Mouse (Mus musculus) ES-E14 (cell line): ENCODE results near the gene Dusp5. TPM values are rescaled to one million over a fixed set of nuclear protein-coding genes. Genes with fewer than 3 reads are reported as not detected.

Source experiments
- DNase-seq: peaks from one replicate; pipeline ENCODE4 v3.0.0-alpha.2; 2013; ENCODE audit warnings: low read depth, low spot score
- H3K27ac ChIP-seq: 2 replicates; pipeline ENCODE4 v1.5.1; 2012; ENCODE audit warnings: low read depth, mild to moderate bottlenecking, low read length, moderate library complexity, mixed read lengths; ENCODE audit not compliant: poor library complexity, insufficient read depth, severe bottlenecking
- H3K36me3 ChIP-seq: 2 replicates; pipeline ENCODE4 v1.6.1; 2012; ENCODE audit warnings: mild to moderate bottlenecking, low read length, moderate library complexity, mixed read lengths; ENCODE audit not compliant: control insufficient read depth, poor library complexity, insufficient read depth, severe bottlenecking
- H3K4me1 ChIP-seq, 2 experiments: fragments of 150-350 bp in 1 of 2; sonication (generic) in 1 of 2; 2 replicates each; pipeline ENCODE4 v1.6.1; 2012; ENCODE audit warnings: low read length in 2 of 2, mild to moderate bottlenecking in 1 of 2, mixed read lengths in 1 of 2; ENCODE audit not compliant: control insufficient read depth in 2 of 2, insufficient read depth in 2 of 2, poor library complexity in 1 of 2
- H3K4me3 ChIP-seq, 2 experiments: fragments of 150-350 bp in 1 of 2; sonication (generic) in 1 of 2; 2 replicates each; pipeline ENCODE4 v1.5.1; 2012; ENCODE audit warnings: low read length in 2 of 2, low read depth in 1 of 2, mild to moderate bottlenecking in 1 of 2, mixed read lengths in 1 of 2; ENCODE audit not compliant: insufficient read depth in 1 of 2, poor library complexity in 1 of 2, severe bottlenecking in 1 of 2
- H3K9ac ChIP-seq: 2 replicates; pipeline ENCODE4 v1.6.1; 2012; ENCODE audit warnings: low read depth, mild to moderate bottlenecking, low read length, mixed read lengths; ENCODE audit not compliant: poor library complexity, insufficient read depth, severe bottlenecking
- H3K9me3 ChIP-seq: fragments of 150-350 bp; sonication (generic); 2 replicates; pipeline ENCODE4 v1.6.1; 2012; ENCODE audit warnings: low read depth, mild to moderate bottlenecking, low read length; ENCODE audit not compliant: control insufficient read depth, insufficient read depth
- CHD2 ChIP-seq: IDR thresholded peaks from 2 replicates; pipeline ENCODE4 v1.6.1; 2014; ENCODE audit warnings: mild to moderate bottlenecking, low read depth, low read length, inconsistent platforms
- HCFC1 ChIP-seq: IDR thresholded peaks from 2 replicates; pipeline ENCODE4 v1.6.1; 2012; ENCODE audit warnings: low read length, inconsistent platforms, borderline replicate concordance; ENCODE audit not compliant: insufficient read depth
- MAFK ChIP-seq: IDR thresholded peaks from 2 replicates; pipeline ENCODE4 v1.6.1; 2014; ENCODE audit warnings: mild to moderate bottlenecking, low read depth, low read length, inconsistent platforms; ENCODE audit not compliant: insufficient read depth
- ZC3H11A ChIP-seq: IDR thresholded peaks from 2 replicates; pipeline ENCODE4 v1.6.1; 2012; ENCODE audit warnings: low read depth, mild to moderate bottlenecking, inconsistent platforms, low read length, borderline replicate concordance
- ZNF384 ChIP-seq: IDR thresholded peaks from 2 replicates; pipeline ENCODE4 v1.6.1; 2012; ENCODE audit warnings: low read depth, low read length, inconsistent platforms
- in situ Hi-C, 2 experiments: fragments of 600-800 bp; cut with MboI; formaldehyde crosslinking; loops; one replicate each; pipeline ENCODE4 v1.15.1; 2025; ENCODE audit warnings: low sequenced_read_pairs in 2 of 2, inconsistent platforms in 1 of 2; ENCODE audit not compliant: unreplicated experiment in 2 of 2
- total RNA-seq: library from RNA; depleted of rRNA; stranded (reverse); fragments of 300-350 nt; gene quantifications from 2 replicates; pipeline ENCODE4 v1.2.3, GENCODE M21; 2012; rRNA removed

Gene Dusp5
- 12.7 and 24.1 TPM in 2 replicates for total RNA-seq

DNA sequence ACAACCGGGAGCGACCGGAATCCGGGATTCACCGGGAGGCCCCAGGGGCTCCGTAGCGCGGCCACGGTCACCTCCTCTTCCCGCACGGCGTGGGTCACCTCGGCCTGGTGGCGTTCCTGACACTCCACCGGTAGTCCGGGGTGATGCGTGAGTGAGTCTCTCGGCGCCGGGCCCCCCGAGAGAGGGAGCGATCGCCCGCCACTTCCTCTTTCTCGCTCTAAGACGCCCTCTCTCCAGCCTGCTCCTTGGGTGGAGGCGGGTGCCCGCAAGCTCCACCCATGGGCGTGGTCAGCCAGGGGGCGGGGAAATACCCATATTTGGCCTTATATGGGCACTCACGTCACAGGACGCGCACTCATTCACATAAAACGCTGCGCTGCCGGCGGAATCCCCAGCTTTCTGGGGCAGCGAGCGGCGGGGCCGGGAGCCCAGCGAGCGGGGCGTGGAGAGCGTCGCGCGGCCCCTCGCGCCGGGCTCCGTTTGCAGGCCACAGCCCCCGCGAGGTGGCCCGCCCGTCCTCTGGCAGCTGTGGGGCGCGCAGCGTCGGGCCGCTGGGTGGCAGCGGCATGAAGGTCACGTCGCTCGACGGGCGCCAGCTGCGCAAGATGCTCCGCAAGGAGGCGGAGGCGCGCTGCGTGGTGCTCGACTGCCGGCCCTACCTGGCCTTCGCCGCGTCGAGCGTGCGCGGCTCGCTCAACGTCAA is at the start of gene Dusp5:
Gene Dusp5, plus strand, starts transcription at position 358 of the 703 bp plus-strand sequence.
- in situ Hi-C loops = no loop called here
- Histone ChIP-seq H3K9me3 (no peaks in the 10 kb centered on the region), H3K27ac (no peak within 1 kb of the TSS), H3K4me3 (peak within 1 kb of the TSS; percentile 81 to 88), H3K36me3 (no peaks in the 10 kb centered on the region; the same call in 1 of the 2 replicates), H3K4me1 (peaks cover 1 to 10% of the 10 kb centered on the region in 2 experiments; a peak in 3 of 4 replicates), H3K9ac (peak within 1 kb of the TSS; percentile 79)
- no peak for TF ChIP-seq ZC3H11A
- TF ChIP-seq HCFC1 = peak; percentile 32; the same call in 1 of the 2 replicates
- peak; percentile 91 for DNase-seq

- DNase-seq = no peak
- TF ChIP-seq ZC3H11A = no peak
- TF ChIP-seq MAFK = no peak
- no peak for TF ChIP-seq CHD2
- TF ChIP-seq HCFC1 = no peak
- no peak for TF ChIP-seq ZNF384
- in situ Hi-C loops = no loop called here
- Histone ChIP-seq H3K27ac (no peak overlapping the region), H3K4me3 (no peak overlapping the region), H3K9me3 (no peaks in the 10 kb centered on the region), H3K4me1 (peaks cover 0 to 14% of the 10 kb centered on the region in 2 experiments; a peak in 1 of 4 replicates), H3K9ac (no peak overlapping the region), H3K36me3 (no peaks in the 10 kb centered on the region)
Observed at GRCm38 (mm10) chr19:53479590-53479989, 49.3 kb upstream of the Dusp5 start.

- Histone ChIP-seq H3K36me3 (no peaks in the 10 kb centered on the region), H3K9me3 (no peaks in the 10 kb centered on the region), H3K9ac (no peak overlapping the region), H3K4me1 (peaks cover 0 to 8% of the 10 kb centered on the region in 2 experiments; a peak in 1 of 4 replicates), H3K4me3 (no peak overlapping the region), H3K27ac (no peak overlapping the region)
- no peak for DNase-seq
- TF ChIP-seq CHD2 = no peak
- no peak for TF ChIP-seq ZNF384
- no peak for TF ChIP-seq ZC3H11A
- TF ChIP-seq MAFK = no peak
- no peak for TF ChIP-seq HCFC1
- in situ Hi-C loops = no loop called here
Observed at GRCm38 (mm10) chr19:53482093-53482492, 46.8 kb upstream of the Dusp5 start.

DNA sequence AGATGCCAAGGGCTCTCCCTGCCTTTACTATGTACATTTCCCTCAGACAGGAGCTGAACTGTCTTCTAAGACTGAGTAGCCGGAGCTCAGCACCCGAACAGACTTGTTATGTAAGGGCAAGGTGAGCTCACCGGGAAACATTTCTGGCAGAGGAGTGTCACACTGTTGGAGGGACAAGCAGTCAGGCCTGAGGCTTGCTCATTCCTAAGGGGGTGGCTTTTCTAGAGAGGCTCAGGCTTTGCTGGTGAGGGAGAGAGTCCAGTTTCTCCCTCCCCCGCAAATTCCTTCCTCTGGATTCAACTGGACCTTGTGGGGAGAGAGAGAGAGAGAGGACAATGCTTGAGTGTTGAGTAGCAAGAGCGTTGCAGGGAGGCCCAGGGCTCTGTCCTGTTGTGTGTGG is 46.4 kb upstream of the Dusp5 start:
- TF ChIP-seq CHD2 (no peak), HCFC1 (no peak), MAFK (no peak)
- Histone ChIP-seq H3K27ac (no peak overlapping the region), H3K4me3 (no peak overlapping the region), H3K4me1 (peaks cover 0 to 4% of the 10 kb centered on the region in 2 experiments; a peak in 1 of 4 replicates), H3K9me3 (no peaks in the 10 kb centered on the region), H3K9ac (no peak overlapping the region), H3K36me3 (no peaks in the 10 kb centered on the region)
- in situ Hi-C loops = no loop called here
- DNase-seq = no peak
